Mouse (Mus musculus) testis, adult 2 months (tissue): ENCODE results near the gene Ptpa. TPM values are rescaled to one million over a fixed set of nuclear protein-coding genes. Genes with fewer than 3 reads are reported as not detected.

Source experiments
- H3K27ac ChIP-seq: fragments of 200-500 bp; 2 replicates; pipeline ENCODE4 v1.5.1; 2012; ENCODE audit warnings: low read depth, low read length; ENCODE audit not compliant: control insufficient read depth, insufficient read depth
- H3K27me3 ChIP-seq: fragments of 200-500 bp; 2 replicates; pipeline ENCODE4 v1.6.1; 2012; ENCODE audit warnings: mild to moderate bottlenecking, low read length, moderate library complexity; ENCODE audit not compliant: control insufficient read depth, insufficient read depth
- H3K36me3 ChIP-seq: fragments of 200-500 bp; 2 replicates; pipeline ENCODE4 v1.6.1; 2012; ENCODE audit warnings: mild to moderate bottlenecking, low read length; ENCODE audit not compliant: control insufficient read depth, insufficient read depth
- H3K4me1 ChIP-seq: fragments of 200-500 bp; 2 replicates; pipeline ENCODE4 v1.6.1; 2012; ENCODE audit warnings: low read length; ENCODE audit not compliant: control insufficient read depth, insufficient read depth
- H3K4me3 ChIP-seq: fragments of 200-500 bp; 2 replicates; pipeline ENCODE4 v1.5.1; 2012; ENCODE audit warnings: low read depth, mild to moderate bottlenecking, low read length, moderate library complexity, mixed read lengths; ENCODE audit not compliant: control insufficient read depth
- CTCF ChIP-seq: fragments of 200-500 bp; IDR thresholded peaks from 2 replicates; pipeline ENCODE4 v1.5.1; 2012; ENCODE audit warnings: low read depth, mild to moderate bottlenecking, inconsistent platforms, low read length, moderate library complexity; ENCODE audit not compliant: control insufficient read depth, insufficient read depth, insufficient replicate concordance
- POLR2A ChIP-seq: fragments of 200-500 bp; IDR thresholded peaks from 2 replicates; pipeline ENCODE4 v1.6.1; 2012; ENCODE audit warnings: low read depth, mild to moderate bottlenecking, inconsistent platforms, low read length, moderate library complexity; ENCODE audit not compliant: control insufficient read depth
- polyA plus RNA-seq: library from polyadenylated mRNA; depleted of rRNA; stranded (reverse); fragments of >200 nt; gene quantifications from 2 replicates; pipeline ENCODE4 v1.2.3, GENCODE M21; 2012; rRNA removed

Ptpa gene
- polyA plus RNA-seq, 1 experiment: 87.3 TPM

DNA sequence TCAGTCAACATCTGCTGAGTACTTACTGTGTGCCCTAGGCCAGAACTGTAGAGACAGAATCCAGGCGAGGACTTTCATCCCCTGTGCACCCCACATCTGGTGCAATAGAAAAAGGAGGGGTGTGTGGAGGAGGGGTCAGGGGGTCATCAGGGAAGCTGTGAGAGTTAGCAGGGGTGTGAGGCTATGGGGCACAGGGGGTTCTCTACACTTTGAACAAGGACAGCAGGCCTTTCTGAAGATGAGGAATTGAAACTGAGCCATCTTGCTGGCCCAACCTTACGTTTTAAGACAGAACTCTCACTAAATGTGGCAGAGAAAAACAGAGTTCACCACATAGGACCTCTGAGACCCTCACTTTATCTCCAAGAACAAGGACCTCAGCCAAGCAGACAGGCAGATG, 74.5 kb downstream of the Ptpa start:
- no peak overlapping the region for H3K27ac ChIP-seq
- no peak for TF ChIP-seq CTCF
- TF ChIP-seq POLR2A: no peak
- H3K36me3 ChIP-seq: no peaks in the 10 kb centered on the region
- H3K27me3 ChIP-seq: no peaks in the 10 kb centered on the region
- no peak overlapping the region for H3K4me3 ChIP-seq
- no peaks in the 10 kb centered on the region for H3K4me1 ChIP-seq

DNA sequence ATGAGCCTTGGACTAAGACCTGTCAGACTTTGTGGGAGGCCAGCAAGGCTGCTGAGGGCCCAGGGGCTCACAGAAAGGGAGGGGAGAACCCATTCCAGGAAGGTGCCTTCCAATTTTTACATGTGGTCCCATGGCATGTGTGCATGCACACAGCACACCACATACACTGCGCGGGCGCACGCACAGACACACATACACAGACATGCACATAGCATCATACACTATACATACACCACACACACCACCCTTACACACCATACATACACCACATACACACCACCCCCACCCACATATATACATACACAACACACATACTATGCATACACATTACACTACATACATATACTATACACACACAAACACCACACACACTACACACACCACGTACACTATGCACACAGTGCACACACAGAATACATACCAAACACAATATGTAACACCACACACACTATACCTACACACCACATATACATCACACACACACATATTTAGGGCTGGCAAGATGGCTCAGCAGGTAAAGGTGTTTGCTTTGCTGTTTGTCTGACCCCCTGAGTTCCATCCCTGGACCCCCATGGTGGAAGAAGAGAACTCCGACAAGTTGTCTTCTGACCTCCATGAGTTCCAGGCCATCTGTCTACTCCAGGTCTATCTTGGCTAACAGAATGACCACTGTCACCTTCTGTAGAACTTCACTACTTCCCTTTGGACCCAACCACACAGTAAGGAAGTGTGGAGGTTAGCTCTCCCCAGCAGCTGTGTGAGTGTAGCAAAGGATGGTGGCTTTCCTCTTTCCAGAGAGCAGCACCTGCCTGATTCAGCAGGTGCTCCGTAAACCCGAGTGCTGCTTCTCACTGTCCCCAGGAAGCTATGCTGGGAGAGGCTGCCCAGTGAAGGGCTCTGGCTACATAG, 79.4 kb downstream of the Ptpa start:
- Histone ChIP-seq H3K4me1 (peaks cover 6% of the 10 kb centered on the region), H3K4me3 (no peak overlapping the region), H3K36me3 (no peaks in the 10 kb centered on the region), H3K27ac (no peak overlapping the region), H3K27me3 (no peaks in the 10 kb centered on the region)
- TF ChIP-seq POLR2A (no peak), CTCF (no peak)

DNA sequence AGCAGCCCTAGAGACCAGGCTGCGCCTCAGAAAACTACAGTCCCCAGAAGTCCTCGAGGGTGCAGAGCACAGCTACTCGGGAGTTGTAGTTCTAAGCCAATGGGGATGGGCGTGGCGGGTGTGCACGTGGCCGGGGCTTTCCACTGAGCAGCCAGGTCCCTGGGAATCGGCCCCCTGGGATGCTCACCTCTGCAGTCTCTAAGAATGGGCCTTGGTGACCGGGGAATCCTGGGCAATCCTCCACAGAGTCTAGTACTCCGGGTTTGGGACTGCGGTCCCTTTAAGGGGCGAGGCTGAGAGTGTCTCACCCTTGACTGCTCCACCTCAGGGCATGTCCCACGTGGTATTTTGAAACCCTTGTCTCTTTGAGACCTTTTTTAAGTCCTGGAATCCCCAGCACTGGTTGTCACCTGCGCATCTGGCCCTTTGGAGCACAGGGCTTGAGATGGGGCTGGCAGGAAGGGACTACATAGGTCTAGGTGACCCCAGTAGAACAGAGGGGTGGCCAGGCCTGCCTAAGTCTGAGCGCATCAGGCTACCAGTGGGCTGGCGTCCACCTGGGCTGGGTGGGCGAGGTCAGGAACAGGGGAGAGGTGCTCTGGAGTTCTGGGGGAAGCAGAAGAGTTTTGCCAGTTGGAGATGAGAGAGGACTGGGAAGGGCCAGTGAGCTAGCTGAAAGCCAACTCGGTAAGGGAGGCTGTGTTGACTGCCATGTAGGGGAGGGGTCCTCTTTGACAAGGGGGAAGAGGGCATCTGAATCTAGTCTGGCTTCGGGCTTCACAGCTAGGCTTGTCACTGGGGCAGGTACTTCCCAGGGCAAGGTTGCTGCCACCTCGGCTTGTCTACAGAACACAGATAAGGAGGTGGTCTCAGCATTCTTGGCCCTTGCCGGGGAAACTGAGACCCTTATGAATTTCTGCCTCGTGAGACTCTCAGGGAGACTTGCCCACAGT, 80.3 kb downstream of the Ptpa start:
- Histone ChIP-seq H3K4me1 (peaks cover 6% of the 10 kb centered on the region), H3K27ac (no peak overlapping the region), H3K27me3 (no peaks in the 10 kb centered on the region), H3K4me3 (no peak overlapping the region), H3K36me3 (no peaks in the 10 kb centered on the region)
- TF ChIP-seq POLR2A: no peak
- no peak for TF ChIP-seq CTCF

Other genes with a start within 250 kb of the Ptpa start
- 2.4 and 2.9 TPM in 2 replicates for gene Endog, start 244.5 kb upstream of the Ptpa start, polyA plus RNA-seq
- 149 and 160 TPM in 2 replicates for gene Spout1, start 237.6 kb upstream of the Ptpa start, polyA plus RNA-seq
- 16.0 and 16.4 TPM in 2 replicates for gene Kyat1, start 210.2 kb upstream of the Ptpa start, polyA plus RNA-seq
- gene Lrrc8a, start 178.3 kb upstream of the Ptpa start, polyA plus RNA-seq: 8.8 TPM in 2 replicates
- gene Gm28035, start 175.5 kb upstream of the Ptpa start, polyA plus RNA-seq: 0.76 and 0.98 TPM in 2 replicates
- 1.8 and 3.0 TPM in 2 replicates for gene Phyhd1, start 149.8 kb upstream of the Ptpa start, polyA plus RNA-seq
- gene Gm28038, start 135.0 kb upstream of the Ptpa start, polyA plus RNA-seq: not detected in 2 replicates
- gene Dolk, start 129.7 kb upstream of the Ptpa start, polyA plus RNA-seq: 6.2 and 6.6 TPM in 2 replicates
- gene Nup188, start 129.6 kb upstream of the Ptpa start, polyA plus RNA-seq: 125 and 135 TPM in 2 replicates
- 21.8 and 25.3 TPM in 2 replicates for gene Sh3glb2, start 56.7 kb upstream of the Ptpa start, polyA plus RNA-seq
- 6.3 and 6.7 TPM in 2 replicates for gene Miga2, start 51.8 kb upstream of the Ptpa start, polyA plus RNA-seq
- gene Dolpp1, start 23.8 kb upstream of the Ptpa start, polyA plus RNA-seq: 27.3 and 32.6 TPM in 2 replicates
- 591 and 623 TPM in 2 replicates for gene Crat, start 226 bp upstream of the Ptpa start, polyA plus RNA-seq
- gene Ier5l, start 58.2 kb downstream of the Ptpa start, polyA plus RNA-seq: 2.2 and 2.8 TPM in 2 replicates
- gene Cstad, start 179.0 kb downstream of the Ptpa start, polyA plus RNA-seq: 0.51 TPM in 1 of 2 replicates, not detected in the other